Mouse (Mus musculus) spleen, adult 2 months (tissue): Measurements from ENCODE around the gene Clcnkb.

Experiments
- CTCF ChIP-seq: fragments of 200-500 bp; IDR thresholded peaks from 2 replicates; pipeline ENCODE4 v1.5.1; 2011; ENCODE audit warnings: mild to moderate bottlenecking, inconsistent platforms; ENCODE audit not compliant: insufficient read depth, insufficient read length, insufficient replicate concordance; ENCODE audit errors: extremely low read depth
- POLR2A ChIP-seq: fragments of 200-500 bp; IDR thresholded peaks from 2 replicates; pipeline ENCODE4 v1.6.1; 2011; ENCODE audit warnings: low read depth, low read length, inconsistent platforms

- TF ChIP-seq CTCF (no peak), POLR2A (no peak)
Measured at GRCm38 (mm10) chr4:141422841-141423240, 7.0 kb upstream of the Clcnkb start.
